Mouse (Mus musculus) megakaryocyte, adult 5-6 weeks (primary cell): Measurements from ENCODE around the gene Pigg. TPM values are rescaled to one million over a fixed set of nuclear protein-coding genes. Genes with fewer than 3 reads are reported as not detected.
A peak's percentile ranks its signal among the peaks of the same experiment; 100 is the strongest.

Source experiments
- ATAC-seq: 2 replicates; pipeline ENCODE4 v1.8.0; 2016; ENCODE audit warnings: mild to moderate bottlenecking, inconsistent platforms; ENCODE audit not compliant: poor library complexity, severe bottlenecking
- total RNA-seq, 2 experiments: library from RNA; stranded (forward) in 1 of 2; stranded (reverse) in 1 of 2; fragments of 153-499, 151-499 nt in 1 of 2; fragments of 221-1000, 200-1000 nt in 1 of 2; gene quantifications; 2 replicates each; pipeline versions ENCODE4 v1.2.3 to v1.2.4; 2015 to 2017

The Pigg gene
- total RNA-seq, 2 experiments from 2014 or later: 2.9 to 3.9 TPM

DNA sequence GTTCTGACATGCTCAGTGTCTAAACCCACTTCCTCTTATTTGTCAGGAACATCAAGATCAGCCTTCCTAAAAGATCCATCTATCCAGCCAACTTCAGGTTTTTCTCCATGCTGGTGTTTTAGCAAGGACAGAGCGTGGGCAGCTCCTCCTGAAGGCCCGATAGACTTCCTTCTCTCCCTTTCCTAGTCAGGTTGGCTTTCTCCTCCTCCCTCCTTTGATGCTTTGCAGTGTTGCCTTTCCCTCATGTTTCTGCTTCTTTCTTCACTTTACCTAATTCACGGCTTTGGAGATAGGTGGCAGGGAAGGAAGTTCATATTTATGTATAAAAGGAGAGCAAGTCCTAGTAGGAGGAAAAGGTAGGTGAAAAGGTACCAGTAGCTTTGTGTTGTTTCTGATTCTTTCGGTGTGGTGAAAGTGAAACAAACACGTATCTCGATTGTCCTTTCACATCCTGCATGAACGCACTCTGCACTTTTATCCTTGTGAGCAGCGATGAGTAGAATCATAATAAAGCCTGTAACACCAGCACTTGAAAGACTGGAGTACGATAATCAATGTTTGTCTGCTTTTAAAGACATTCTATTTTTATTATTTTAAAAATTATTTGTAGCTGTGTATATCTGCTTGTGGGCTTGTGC is 37.2 kb downstream of the Pigg start:
- ATAC-seq: no peak

DNA sequence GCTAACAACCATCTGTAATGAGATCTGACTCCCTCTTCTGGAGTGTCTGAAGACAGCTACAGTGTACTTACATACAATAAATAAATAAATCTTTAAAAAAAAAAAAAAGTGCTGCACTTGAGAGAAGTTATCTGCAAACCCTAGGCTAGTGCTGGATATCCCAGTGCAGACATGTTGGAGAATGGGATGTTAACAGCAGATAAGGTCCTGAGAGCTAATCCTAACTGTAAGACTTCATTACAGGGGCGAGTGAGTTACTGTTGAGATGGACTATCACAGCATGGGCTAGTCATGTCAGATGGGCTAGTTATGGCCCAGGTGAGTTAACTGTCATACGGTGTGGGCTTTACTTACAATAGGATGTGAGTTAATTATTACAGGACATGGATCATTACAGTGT is 41.6 kb downstream of the Pigg start:
- no peak for ATAC-seq

DNA sequence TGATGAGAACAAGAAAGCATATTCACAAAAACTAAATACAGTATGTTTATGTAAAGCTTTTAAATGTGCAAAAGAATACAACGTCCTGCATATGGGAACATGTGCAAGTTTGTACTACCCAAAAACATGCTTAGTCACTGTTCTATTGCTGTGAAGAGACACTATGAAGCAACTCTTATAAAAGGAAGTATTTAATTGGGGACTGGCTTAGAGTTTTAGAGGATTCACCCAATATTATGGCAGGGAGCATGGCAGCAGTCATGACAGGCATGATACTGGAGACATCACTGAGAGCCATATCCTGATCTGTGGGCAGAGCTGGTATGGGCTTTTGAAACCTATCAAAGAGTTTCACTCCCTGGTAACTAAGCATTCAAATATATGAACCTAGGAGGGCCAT is 45.5 kb downstream of the Pigg start:
- no peak for ATAC-seq

DNA sequence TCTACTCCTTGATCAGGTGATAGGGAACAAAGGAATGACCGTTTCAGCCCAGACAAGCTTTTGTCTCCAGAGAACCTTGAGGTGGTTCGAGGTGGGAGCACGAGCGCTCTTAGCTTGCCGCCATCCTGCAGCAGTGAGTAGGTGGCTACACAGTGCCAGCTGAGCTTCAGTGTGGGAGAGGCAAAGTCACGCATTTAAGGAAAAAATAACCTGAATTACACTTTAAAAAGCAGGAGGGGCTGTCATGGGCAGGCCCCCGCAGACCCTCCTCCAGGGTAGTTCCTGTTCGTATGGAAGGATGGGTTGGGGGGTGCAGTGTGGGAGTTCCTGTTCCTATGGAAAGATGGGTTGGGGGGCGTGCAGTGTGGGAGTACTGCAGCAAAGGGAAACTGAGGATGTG is 47.1 kb downstream of the Pigg start:
- no peak for ATAC-seq

DNA sequence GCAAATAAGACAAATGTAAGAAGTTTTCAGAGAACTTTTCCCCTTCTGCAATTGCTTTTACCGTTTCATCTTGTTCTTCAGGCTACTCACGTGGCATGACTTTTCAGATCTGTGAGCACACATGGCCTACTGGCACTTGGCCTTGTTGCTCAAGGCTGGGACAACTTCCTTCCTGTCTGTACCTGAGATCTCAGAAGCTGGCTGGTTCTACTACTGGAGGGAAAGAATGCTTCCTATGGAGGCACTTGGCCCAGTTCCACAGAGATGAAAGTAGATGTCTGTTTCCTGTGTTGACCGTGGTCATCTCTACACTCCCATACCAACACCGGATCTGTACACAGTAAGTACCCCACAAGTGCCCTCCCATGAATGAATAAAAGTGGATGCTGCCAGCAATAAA is 47.8 kb downstream of the Pigg start:
- ATAC-seq: no peak

DNA sequence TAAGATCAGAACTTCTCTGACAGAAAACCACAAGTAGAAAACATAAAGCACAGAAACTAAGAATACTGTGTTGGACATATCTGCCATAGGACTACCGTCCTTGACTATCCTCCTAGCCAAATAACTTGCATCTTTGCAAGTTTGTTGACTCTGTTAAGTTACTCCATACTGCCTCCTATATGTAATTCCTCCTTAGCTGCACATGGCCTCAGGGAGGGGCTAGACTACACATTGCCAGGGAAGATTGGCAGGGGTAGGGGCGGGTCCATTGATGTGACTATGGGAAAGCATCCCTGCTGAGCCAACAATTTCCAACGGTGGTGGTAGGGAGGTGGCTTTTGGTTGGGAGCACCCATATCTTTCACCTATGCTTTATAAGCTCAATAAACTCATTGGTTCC is 49.9 kb downstream of the Pigg start:
- no peak for ATAC-seq

DNA sequence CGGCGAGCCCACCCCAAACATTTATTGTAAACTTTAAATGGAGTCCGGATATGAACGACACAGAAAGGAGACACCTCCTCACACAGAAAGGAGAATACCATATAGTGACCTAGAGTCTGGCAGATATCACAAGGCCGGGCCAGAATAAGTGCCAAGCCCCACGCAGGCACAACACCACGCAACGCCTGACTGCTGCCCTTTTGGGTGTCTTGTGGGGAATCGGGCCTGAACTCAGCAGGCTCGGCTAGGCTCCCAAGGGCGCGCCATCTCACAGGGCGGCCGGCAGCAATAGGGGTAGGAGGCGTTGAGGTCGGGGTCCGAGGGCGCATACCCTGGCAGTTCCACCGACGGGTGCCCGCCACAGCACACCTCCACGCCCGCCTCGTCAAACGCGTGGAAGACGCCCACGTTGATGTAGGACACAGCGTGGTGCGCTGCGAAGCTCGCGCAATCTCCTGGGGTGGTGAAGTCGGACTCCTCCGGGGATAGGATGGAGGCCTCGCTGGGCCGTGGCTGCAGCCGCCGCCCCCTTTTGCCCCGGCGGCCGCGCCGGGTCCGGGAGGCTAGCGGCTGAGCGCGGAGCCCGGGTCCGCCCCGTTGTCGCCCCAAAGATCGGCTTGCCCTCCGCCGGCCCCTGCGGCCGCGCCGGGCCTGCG is 54.0 kb downstream of the Pigg start:
- no peak for ATAC-seq

DNA sequence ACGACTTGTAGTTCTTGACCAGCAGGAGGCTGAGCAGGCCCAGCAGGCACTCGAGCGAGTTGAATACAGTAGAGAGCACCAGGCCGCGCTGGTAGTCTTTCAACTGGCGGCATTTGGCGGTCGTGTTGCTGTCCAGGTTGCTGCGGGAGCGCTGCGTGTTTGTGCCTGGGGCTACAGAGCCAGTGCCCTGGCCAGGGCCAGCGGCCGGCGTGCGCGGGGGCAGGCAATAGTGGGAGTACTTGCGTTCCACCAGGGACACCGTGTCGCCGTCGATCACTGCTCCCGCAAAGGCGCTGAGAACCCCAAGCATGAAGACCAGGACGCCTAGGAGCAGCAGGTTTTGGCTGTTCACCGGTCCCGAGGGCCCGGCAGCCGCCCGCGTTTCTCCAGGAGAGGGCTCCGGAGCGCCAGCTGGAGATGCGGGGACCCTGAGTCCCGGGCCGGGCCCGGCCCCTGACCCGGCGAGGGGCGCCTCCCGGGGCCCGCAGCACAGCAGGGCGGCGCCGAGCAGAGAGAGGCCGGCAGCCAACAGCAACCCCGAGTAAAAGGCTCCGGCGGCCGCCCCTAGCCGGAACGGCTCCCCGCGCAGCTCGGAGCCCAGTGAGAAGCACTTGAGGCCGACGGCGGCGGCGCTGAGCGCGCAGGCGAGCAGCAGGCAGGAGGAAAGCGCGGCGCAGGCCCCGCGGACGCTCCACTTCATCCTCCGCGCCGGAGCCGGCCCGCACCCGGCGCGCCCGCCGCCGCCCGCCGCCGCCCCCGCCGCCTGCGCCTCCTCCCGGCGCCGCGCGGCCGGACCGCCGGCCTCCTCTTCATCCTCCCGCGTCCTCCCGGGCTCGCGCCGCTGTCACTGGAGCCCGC is 54.8 kb downstream of the Pigg start:
- no peak for ATAC-seq

DNA sequence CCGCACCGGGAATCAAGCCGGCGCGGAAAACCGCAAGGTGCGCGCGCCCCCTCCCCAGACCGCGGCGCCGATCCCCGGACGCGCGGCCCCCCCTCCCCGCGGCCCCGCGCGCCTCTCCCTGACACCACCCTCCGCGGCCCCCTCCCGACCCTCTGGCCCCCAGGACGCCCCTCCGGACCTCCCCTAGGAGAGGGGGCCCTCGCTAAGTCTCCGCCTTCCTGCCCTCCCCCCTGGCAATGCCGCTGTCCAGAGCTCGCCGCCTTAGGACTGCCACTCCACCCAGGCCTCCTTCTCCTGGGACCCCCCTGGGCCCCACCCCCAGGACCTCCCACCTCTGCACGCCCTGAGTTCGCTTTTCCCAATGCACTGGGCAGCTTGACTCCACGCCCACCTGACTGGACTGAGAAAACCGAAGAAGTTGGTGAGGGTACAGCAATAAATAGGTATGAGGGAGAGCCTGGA is 55.5 kb downstream of the Pigg start, which contains the start of gene Gm42517:
Gene Gm42517, minus strand, starts transcription at position 52 of the 462 bp plus-strand sequence.
- no peak for ATAC-seq

DNA sequence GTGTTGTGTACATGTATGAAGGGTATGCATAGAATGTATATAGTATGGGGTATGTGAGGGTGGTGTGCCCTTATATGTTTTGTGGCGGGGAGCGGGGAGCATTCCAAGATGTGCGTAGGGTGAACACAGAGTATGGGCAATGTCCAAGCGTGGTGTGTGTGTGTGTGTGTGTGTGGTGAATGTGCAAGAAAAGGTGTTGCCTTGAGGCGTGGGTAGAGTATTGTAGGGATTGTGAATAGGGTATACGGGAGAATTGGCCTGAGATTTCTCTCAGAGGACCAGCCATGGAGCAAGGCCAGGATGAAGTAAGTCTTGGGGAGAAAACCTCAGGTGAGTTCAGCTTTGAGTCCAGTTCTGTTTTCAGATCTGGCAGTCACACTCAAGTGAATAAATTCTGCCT is 56.0 kb downstream of the Pigg start:
- ATAC-seq: no peak

DNA sequence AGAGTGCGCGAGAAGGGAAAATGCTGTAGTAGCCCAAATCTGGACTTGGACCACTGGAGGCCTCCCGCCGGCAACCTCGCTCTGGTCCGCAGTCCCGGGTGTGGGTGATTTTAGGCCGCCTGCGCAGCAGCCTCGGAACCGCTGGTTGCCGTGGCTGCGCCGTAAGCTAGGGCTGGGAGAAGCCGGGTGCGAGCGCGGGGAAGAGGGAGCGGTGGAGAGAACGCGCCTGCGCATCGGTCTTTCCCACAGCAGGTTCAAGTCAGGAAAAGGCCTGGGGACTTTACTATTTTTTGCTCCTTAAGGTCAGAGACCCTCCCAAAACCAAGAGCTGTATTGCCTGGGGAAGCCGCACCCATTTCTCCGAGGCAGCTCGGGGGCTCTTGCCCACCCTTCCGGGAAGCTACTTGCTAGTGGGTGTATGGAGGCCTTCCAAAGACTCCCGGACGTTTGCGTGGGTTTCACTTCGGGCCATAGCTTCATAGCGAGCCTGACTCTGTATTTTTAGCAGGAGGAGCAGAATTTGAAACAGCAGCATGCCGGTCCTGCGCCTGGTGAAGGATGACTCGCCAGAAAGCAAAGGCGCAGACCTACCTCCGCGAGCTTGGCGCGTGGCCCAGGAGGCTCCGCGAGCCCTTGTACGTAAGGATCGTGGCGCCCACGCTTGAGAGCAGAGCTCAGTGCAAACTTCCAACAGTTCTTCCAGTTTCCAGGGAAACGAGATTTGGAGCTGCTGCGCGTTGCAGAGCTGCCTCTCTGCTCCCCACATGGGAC is 56.6 kb downstream of the Pigg start:
- peak; percentile 22; the same call in 1 of the 2 replicates for ATAC-seq

DNA sequence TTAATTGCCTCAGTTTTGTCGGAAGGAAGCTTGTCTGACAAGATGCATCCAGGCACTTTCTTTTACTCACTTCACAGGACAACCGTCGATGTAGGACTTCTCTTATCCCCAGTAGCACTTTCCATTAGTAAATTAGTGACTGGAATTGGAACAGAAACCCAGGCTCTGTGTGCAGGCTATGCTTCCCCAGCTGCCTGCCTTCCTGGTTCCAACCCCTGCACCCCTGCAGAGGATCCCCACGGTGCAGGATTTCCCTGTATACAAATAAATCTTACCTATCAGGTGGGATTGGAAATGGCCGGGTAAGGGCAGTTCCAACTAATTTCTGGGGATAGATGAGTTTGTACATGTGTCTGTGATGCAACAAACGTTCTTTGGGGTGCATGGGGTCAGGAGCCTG is 57.6 kb downstream of the Pigg start:
- no peak for ATAC-seq

DNA sequence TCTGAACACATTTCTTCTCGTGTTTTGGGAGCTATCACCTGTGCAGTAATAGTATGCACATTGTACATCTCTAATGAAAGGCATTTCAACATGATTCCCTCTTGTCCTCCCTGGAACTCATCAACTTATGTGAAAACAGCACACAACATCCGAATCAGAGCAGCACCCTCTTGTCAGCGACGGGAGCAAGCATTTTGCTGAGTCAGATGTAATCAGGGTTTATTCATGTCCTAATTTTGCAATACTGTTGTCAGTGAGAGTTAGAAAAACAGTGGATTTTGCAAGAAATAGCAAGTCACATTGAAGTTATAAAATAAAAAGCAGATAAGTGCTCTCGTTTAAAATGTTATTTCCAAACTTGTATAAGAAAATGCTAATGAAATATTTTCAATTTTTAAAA is 61.7 kb downstream of the Pigg start:
- no peak for ATAC-seq

DNA sequence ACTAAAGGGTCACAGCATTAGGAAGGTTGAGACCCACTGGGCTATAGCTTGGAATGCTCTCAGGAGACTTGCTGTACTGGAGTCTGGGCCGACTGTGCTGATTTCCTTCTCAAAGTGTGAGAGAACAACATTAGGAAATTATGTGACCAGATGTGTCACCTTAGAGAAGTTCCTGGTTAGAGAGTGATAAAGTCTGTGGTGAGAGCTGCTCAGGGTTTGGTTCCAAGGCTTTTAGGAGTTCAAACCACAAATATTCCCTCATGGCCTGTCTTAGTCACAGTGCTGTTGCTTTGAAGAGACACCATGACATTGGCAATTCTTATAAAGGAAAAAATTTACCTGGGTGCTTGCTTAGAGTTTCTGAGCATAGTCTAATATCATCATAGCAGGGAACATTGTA is 63.6 kb downstream of the Pigg start:
- ATAC-seq: no peak

DNA sequence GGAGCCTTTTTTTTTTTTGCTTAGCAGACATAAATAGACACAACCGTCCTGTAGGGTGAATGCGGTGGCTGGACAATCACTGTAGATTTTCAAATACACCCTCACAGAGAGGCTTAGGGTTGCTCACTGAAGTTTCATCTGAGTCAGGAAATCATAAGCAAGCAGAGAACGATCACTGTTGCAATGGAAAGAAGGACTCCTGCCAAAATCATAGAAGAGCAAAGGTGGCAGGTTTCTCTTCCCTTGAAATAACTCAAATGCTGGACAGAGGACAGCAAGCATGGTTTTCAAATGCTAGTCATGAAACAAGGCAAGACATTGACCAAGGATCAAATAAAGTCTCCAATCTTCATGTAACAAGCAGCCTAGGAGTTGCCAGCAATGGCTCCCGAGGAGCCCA is 65.9 kb downstream of the Pigg start:
- ATAC-seq: no peak

DNA sequence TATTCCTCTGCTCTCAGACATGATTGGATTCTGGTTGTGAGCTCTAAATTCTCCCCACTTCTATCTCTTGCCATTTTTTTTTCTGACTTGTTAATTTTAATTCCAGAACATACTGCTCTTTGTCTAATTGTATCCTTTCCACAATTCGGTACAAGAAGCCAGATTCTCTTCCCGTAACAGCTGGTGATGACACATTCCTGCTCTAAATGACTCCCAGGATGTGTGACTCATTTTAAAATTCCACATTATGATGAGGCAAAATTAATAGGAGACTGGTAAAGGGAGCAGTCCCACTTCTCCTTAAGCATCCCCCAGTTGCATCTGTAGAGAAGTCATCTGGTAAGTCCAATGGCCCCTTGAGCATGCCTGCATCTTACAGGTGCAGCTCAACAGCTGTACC is 73.2 kb downstream of the Pigg start:
- ATAC-seq: no peak

DNA sequence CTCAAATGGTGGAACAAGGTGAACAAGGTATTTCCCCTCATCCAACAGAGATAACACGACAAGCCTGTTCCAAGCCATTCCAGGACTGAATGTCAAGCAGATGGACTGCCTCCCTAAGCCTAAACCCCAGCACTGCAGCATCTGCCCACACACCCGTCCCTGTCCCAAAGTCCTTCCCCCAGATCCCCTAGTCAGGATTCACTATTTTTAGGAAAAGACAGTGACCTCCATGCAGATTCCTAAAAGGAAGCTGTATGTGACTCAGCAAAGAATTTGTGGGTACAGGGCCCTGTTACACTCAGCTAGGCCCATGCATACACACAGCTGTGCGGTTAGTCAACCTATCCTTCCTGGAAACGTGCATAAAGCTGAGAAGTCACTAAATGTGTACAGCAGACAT is 74.0 kb downstream of the Pigg start:
- ATAC-seq: no peak

DNA sequence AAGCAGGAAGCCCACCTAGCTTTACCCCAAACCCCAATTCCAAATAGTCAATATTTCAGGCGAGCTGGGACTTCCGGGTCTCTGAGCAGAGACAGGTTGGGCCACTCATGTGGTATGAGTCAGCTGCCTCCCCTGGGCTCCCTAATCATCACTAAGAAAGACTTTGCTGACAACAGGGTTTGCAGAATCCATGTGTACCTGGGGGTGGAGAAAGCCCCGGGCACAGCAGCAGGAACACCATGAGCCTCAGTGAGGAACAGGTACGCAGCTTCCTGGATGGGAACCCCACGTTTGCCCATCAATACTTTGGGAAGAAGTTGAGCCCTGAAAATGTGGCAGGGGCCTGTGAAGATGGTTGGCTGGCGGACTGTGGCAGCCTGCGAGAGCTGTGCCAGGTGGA is 75.8 kb downstream of the Pigg start, which contains the start of gene Pde6b:
Gene Pde6b, plus strand, starts transcription at position 191 of the 400 bp plus-strand sequence.
- ATAC-seq: no peak

DNA sequence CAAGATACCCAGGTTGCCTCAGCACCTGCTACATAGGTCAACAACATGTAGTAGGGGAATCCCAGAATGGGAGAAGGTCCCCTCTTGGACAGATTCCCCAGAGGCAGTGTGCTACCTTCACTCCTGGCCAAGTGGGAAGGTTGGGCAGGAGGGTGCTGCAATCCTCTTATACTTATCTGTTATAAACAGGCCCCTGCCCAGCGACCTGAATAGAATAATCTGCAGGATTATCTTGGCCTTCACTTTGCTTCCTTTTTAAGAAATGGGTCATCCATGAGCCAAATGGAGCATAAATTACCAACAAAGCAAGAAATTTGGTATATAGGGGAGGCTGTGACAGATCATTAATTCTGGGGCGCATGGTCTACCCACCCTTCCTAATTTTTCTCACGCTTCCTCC is 77.3 kb downstream of the Pigg start:
- no peak for ATAC-seq
